Mouse (Mus musculus) neural tube, embryonic 14.5 days (tissue): ENCODE results near the gene Mrpl33. TPM values are rescaled to one million over a fixed set of nuclear protein-coding genes. Genes with fewer than 3 reads are reported as not detected.

Experiments used
- ATAC-seq: fragments of 200-750 bp; cut with Nextera tagmentation; 2 replicates; pipeline ENCODE4 v1.8.0; 2017; ENCODE audit warnings: low read depth, mild to moderate bottlenecking, moderate TSS enrichment, moderate library complexity
- H3K27ac ChIP-seq: fragments of 300-500 bp; sonication (generic); 2 replicates; pipeline ENCODE4 v1.5.1; 2014; ENCODE audit warnings: low read depth, mild to moderate bottlenecking, control low read depth, low read length, moderate library complexity, mixed read lengths
- H3K27me3 ChIP-seq: fragments of 300-500 bp; sonication (generic); 2 replicates; pipeline ENCODE4 v1.6.1; 2014; ENCODE audit warnings: low read length; ENCODE audit not compliant: control insufficient read depth, insufficient read depth
- H3K36me3 ChIP-seq: fragments of 300-500 bp; sonication (generic); 2 replicates; pipeline ENCODE4 v1.6.1; 2014; ENCODE audit warnings: low read length, mixed read lengths; ENCODE audit not compliant: control insufficient read depth, insufficient read depth
- H3K4me1 ChIP-seq: fragments of 300-500 bp; sonication (generic); 2 replicates; pipeline ENCODE4 v1.6.1; 2014; ENCODE audit warnings: low read length; ENCODE audit not compliant: control insufficient read depth, insufficient read depth
- H3K4me2 ChIP-seq: fragments of 300-500 bp; sonication (generic); 2 replicates; pipeline ENCODE4 v1.6.1; 2014; ENCODE audit warnings: mild to moderate bottlenecking, low read depth, low read length, control low read depth
- H3K4me3 ChIP-seq: fragments of 300-500 bp; sonication (generic); 2 replicates; pipeline ENCODE4 v1.5.1; 2014; ENCODE audit warnings: low read depth, low read length, control low read depth, mixed read lengths
- H3K9ac ChIP-seq: fragments of 300-500 bp; sonication (generic); replicated peaks from 2 replicates; pipeline ENCODE4 v1.6.1; 2014; ENCODE audit warnings: low read depth, mild to moderate bottlenecking, control low read depth, low read length, mixed read lengths
- H3K9me3 ChIP-seq: fragments of 300-500 bp; sonication (generic); 2 replicates; pipeline ENCODE4 v1.6.1; 2016; ENCODE audit warnings: low read length; ENCODE audit not compliant: control insufficient read depth
- WGBS: fragments of 180-500 bp; shearing (Covaris S2); extraction: QIAGEN DNeasy Blood & Tissue Kit; methylation state at CpG from one replicate; pipeline ENCODE4 v1.1.7; 2014; 5-methylcytosine and 5-hydroxymethylcytosine counted together
- polyA plus RNA-seq: library from polyadenylated mRNA; unstranded; fragments of >200 nt; fragmentation: Nextera tagmentation; extraction: Ambion mirVana; gene quantifications from 2 replicates; pipeline ENCODE4 v1.2.1, GENCODE M21; 2014

The Mrpl33 gene
- polyA plus RNA-seq, 1 experiment from 2014 or later = 200 TPM

DNA sequence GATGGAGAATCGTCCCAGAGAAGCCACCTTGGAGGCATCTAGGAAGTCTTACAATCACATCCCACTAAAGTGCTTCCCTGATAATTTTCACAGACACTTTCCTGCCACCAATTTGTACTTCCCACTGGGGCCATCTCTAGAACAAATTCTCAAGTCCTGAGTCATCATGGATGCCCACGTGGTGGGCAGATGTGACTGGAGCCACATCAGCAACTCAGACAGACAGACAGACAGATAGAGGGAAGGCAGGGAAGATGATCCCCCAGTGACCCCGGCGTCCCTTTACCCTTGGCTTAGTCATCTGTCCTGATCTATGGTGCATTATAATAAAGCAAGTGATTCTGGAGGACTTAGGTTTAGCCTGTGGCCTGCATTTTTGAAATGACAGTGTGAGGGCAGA lies 47.5 kb downstream of the Mrpl33 start:
- H3K36me3 ChIP-seq = no peaks in the 10 kb centered on the region

DNA sequence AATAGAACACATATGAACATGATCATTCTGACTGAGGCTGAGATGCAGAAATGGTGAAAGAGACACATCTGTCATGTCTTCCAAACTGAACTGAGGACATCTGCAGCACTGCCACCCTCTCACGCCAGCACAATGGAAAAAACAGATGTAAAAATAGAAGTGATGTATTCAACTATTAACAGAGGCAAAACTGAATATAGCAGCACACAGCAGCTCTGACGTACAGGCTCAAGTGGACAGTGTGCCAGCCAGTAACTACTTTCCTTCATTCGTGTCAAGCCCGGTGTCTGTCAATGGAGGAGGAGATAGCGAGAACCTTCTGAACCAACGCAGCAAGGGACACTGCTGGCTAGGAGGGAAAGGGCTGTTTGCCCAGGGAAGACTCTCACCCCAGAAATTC lies 48.1 kb downstream of the Mrpl33 start:
- no peak for ATAC-seq
- Histone ChIP-seq H3K36me3 (no peaks in the 10 kb centered on the region), H3K27ac (no peak overlapping the region), H3K4me3 (no peak overlapping the region), H3K9me3 (no peaks in the 10 kb centered on the region), H3K4me1 (no peaks in the 10 kb centered on the region), H3K4me2 (no peak overlapping the region), H3K9ac (no peak overlapping the region), H3K27me3 (no peaks in the 10 kb centered on the region)
- WGBS = 92% methylated on average over 6 of the region's 6 CpGs

More for the DNA sequence above, 47.5 kb downstream of the Mrpl33 start:
- Histone ChIP-seq H3K27ac (no peak overlapping the region), H3K4me1 (no peaks in the 10 kb centered on the region), H3K27me3 (no peaks in the 10 kb centered on the region), H3K4me2 (no peak overlapping the region), H3K4me3 (no peak overlapping the region), H3K9me3 (no peaks in the 10 kb centered on the region), H3K9ac (no peak overlapping the region)
- WGBS = 84% methylated on average over 4 of the region's 4 CpGs
- no peak for ATAC-seq

DNA sequence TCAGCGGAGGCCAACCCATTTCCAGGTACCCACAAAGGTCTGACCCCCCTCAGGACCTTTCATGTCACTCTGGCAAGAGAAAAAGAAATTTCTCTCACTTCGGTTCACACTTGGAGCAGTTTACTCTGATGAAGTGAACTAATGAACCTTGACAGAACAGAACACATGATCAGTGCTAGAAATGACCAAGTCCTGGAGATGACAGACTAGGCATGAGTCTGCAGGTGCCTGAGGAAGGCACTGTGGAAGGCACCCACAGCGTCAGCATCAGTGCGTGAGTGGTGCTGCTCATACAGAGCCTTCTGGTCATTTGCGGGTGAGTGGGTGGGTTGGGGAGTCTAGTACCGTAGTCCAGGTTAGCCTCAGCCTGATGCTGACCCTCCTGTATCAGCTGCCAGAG lies 49.1 kb downstream of the Mrpl33 start:
- Histone ChIP-seq H3K9ac (no peak overlapping the region), H3K9me3 (no peaks in the 10 kb centered on the region), H3K27ac (no peak overlapping the region), H3K4me2 (no peak overlapping the region), H3K4me3 (no peak overlapping the region), H3K4me1 (no peaks in the 10 kb centered on the region), H3K27me3 (no peaks in the 10 kb centered on the region), H3K36me3 (no peaks in the 10 kb centered on the region)
- WGBS = 93% methylated on average over 6 of the region's 6 CpGs
- no peak for ATAC-seq

DNA sequence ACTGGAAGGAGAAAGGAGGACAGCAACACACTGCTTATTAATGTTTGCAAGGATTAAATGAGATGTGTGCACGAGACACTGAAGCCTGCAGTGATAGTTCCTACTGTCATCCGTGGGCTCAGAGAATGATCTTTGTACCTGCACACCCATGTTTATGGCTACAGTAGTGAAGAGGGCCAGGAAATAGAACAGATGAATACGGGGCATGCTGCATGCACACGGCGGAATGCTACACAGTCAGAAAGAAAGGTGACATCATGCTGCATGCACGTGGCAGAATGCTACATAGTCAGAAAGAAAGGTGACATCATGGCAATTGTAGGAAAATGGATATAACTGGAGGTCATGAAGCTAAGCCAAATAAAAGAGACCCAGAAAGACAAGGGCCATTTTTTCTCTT lies 49.8 kb downstream of the Mrpl33 start:
- H3K27me3 ChIP-seq = no peaks in the 10 kb centered on the region
- no peaks in the 10 kb centered on the region for H3K36me3 ChIP-seq
- H3K4me1 ChIP-seq = no peaks in the 10 kb centered on the region
- H3K9me3 ChIP-seq = no peaks in the 10 kb centered on the region
- no peak overlapping the region for H3K4me2 ChIP-seq
- 90% methylated on average over 6 of the region's 6 CpGs for WGBS
- no peak for ATAC-seq
- no peak overlapping the region for H3K27ac ChIP-seq
- no peak overlapping the region for H3K4me3 ChIP-seq
- H3K9ac ChIP-seq = no peak overlapping the region

DNA sequence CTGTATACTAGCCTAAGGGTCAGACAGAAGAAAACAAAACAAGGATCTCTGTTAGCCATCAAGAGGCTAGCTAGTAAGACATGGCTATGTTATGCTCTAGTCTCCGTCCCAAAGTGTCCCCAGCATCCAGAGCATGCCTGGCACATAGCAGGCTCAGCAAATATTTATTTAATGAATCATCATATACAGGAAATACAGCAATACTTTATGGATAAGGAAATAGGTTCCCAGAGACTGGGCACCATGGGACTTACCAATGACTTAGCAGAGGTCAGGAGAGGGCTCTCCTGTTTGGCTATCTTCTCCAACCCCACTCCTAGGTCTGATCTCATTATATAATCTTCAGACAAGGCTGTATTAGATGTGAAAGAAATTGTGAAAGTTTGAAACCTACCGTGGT lies 50.6 kb downstream of the Mrpl33 start:
- ATAC-seq = no peak
- H3K9me3 ChIP-seq = no peaks in the 10 kb centered on the region
- no peak overlapping the region for H3K4me2 ChIP-seq
- H3K4me3 ChIP-seq = no peak overlapping the region
- H3K9ac ChIP-seq = no peak overlapping the region
- H3K4me1 ChIP-seq = no peaks in the 10 kb centered on the region
- H3K36me3 ChIP-seq = no peaks in the 10 kb centered on the region
- 93% methylated on average over 2 of the region's 2 CpGs for WGBS
- H3K27ac ChIP-seq = no peak overlapping the region
- no peaks in the 10 kb centered on the region for H3K27me3 ChIP-seq

DNA sequence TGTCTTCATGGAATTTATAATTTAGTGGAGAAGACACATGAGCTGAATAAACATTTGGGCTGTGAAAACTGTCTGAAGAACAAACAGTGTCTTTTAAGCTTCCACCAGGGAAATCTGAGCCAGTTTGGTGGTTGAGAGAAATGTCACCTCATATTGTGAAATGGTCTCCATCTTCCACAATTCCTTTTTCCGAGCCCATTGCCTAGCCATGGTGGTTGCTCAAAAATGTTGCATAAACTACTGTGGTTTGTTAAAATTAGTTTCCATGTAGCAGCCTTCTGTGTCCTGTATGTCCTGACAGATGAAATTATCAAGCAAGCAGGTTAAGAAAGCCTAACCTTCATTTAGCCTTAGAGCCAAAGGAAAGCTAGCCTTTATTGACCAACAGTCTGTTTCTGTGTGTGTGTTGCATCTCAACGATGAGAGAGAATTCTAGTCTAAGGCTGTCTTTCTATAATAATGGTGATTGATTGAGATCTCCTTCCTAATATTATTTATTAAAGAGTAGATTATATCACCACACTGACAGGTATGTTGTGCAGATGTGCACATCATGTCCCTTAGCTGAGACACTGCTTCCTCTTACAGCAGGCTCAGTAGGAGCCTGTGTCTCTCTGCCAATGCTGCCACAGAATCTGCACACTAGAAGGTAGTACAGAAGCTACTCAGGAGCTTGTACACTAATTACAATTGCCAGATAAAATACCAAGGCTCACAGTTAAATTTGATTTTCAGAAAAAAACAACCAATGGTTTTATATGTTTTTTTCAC lies 54.0 kb downstream of the Mrpl33 start:
- Histone ChIP-seq H3K9me3 (no peaks in the 10 kb centered on the region), H3K36me3 (no peaks in the 10 kb centered on the region), H3K9ac (no peak overlapping the region), H3K4me2 (no peak overlapping the region), H3K4me1 (no peaks in the 10 kb centered on the region), H3K27me3 (no peaks in the 10 kb centered on the region), H3K27ac (no peak overlapping the region), H3K4me3 (no peak overlapping the region)
- WGBS = 91% methylated on average over 2 of the region's 2 CpGs
- ATAC-seq = no peak

DNA sequence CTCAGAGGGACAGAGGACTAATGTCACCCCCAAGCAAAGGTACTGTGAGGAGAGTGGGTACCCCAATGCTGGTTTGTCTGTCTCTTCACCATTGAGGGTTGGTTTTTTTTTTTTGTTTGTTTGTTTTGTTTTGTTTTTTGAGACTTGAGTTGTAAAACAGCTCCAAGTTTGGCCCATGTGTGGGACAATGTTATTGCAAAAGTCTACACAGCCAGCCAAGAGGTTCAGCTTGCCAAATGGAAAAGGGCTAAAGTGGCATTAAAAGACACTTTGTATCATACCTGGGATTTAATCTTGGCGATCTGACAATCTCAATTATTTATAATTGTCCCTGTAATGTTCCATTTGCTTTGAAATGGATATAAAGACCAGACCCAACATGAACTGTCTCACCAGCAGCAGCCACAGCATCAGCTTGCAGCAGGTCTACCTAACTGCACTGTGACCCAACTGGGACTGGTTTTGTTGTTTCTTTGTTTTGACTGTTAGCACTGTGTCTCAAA lies 59.0 kb downstream of the Mrpl33 start:
- no peaks in the 10 kb centered on the region for H3K9me3 ChIP-seq
- H3K36me3 ChIP-seq = no peaks in the 10 kb centered on the region
- H3K27me3 ChIP-seq = no peaks in the 10 kb centered on the region
- 97% methylated on average over 1 of the region's 1 CpGs for WGBS
- no peak overlapping the region for H3K9ac ChIP-seq
- no peak overlapping the region for H3K4me2 ChIP-seq
- H3K4me3 ChIP-seq = no peak overlapping the region
- H3K4me1 ChIP-seq = no peaks in the 10 kb centered on the region
- no peak overlapping the region for H3K27ac ChIP-seq
- no peak for ATAC-seq

DNA sequence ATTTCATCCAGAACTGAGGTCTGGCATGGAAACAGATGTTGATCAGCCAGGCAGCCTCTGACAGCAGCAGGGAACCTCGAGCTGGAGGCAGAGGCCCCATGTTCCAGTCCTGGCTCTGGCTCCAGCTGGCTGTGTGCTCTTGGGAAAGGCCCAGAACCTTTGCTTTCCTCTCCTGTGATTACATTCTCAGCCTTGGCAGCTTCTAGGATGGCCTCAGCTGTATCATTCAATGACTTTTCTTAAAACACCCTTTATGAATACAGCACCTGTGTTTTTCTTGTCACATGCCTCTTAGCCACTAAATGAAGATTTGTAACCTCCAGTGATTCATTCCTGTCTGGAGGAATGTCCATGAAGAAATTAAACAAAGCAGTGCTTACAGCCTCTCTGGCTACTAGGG lies 69.4 kb downstream of the Mrpl33 start:
- ATAC-seq = no peak

DNA sequence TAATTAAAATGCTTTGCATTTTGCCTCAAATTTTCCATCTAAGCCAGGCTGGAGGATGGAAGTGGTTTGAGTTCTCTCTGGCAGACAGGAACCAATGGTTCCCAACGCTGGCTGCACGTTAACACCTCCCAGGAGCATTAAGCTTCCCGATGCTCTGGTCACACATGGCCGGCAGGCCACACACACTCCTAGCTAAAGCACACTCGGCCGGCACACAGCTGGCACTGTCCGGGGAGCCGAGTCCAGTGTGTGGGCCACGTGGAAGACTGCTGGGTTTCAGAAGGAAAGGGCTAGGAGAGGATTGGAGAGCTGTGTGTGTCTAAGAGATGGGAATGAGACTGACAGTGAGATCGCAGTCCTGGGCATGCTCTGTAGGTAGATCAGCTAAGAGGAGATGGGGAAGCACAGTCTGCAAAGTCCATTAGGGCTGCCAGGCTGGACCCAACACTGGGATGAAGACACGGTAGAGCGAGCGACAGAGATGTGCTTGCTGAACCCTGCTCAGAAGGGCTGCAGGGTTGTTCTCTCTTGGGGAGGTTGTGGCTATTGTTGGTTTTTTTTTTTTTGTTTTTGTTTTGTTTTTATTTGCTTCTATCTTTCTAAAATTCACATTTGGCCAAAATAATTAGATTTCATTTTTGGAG lies 71.7 kb downstream of the Mrpl33 start:
- Histone ChIP-seq H3K36me3 (no peaks in the 10 kb centered on the region), H3K27ac (no peak overlapping the region), H3K9me3 (no peaks in the 10 kb centered on the region), H3K27me3 (no peaks in the 10 kb centered on the region), H3K4me1 (no peaks in the 10 kb centered on the region), H3K4me3 (no peak overlapping the region), H3K4me2 (no peak overlapping the region), H3K9ac (no peak overlapping the region)
- WGBS = 77% methylated on average over 13 of the region's 13 CpGs
- ATAC-seq = no peak

More for the DNA sequence above, 69.4 kb downstream of the Mrpl33 start:
- no peak overlapping the region for H3K4me2 ChIP-seq
- no peak overlapping the region for H3K4me3 ChIP-seq
- WGBS = 19% methylated on average over 1 of the region's 1 CpGs
- no peaks in the 10 kb centered on the region for H3K36me3 ChIP-seq
- no peaks in the 10 kb centered on the region for H3K9me3 ChIP-seq
- H3K27me3 ChIP-seq = no peaks in the 10 kb centered on the region
- no peaks in the 10 kb centered on the region for H3K4me1 ChIP-seq
- H3K9ac ChIP-seq = no peak overlapping the region
- H3K27ac ChIP-seq = no peak overlapping the region
